Mouse (Mus musculus) 416B (cell line): ENCODE measurements at regions not wholly inside any gene's neighbourhood (a gene's known extent, or its start where the extent isn't known, plus 50 kb on each side); places are given as distances from the start of the nearest gene placed in this dataset.

Experiments used
- DNase-seq: peaks from one replicate; pipeline ENCODE4 v3.0.0; 2011; ENCODE audit warnings: low read depth

GRCm38 (mm10) chr9:92097806-92098205, 94.9 kb upstream of the Plscr5 start:
- DNase-seq, result no peak

GRCm38 (mm10) chr9:92129504-92129903, 63.2 kb upstream of the Plscr5 start:
- peak; percentile 17 for DNase-seq

GRCm38 (mm10) chr9:92130445-92130844, 62.3 kb upstream of the Plscr5 start:
- peak; percentile 19 for DNase-seq

- DNase-seq, result no peak
Measured at GRCm38 (mm10) chr9:92132440-92132839, 60.3 kb upstream of the Plscr5 start.

DNA sequence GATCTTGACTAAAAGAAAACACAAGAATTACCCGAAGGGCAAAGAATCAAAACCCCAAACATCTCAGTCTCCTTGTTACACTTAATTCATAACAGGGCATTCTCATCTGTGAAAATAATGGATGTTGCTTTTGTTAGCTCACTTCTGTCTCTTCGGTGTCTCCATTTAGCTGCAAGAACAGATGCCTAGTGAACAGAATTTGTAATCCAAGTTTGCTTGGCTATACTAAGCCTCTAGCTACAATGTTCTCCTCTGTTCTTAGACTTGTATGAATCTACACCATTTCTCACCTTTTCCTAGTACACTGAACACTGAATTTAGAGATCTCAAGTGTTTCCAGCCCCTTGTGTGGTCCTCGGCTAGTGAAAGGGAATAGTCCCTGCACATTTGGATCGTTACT, 50.8 kb upstream of the Plscr5 start:
- DNase-seq, result no peak
